Mouse (Mus musculus) liver, embryonic 12.5 days (tissue): ENCODE results near the gene Arsg. TPM values are rescaled to one million over a fixed set of nuclear protein-coding genes. Genes with fewer than 3 reads are reported as not detected.

Experiments used
- ATAC-seq: fragments of 200-750 bp; cut with Nextera tagmentation; 2 replicates; pipeline ENCODE4 v1.8.0; 2017; ENCODE audit warnings: moderate number of reproducible peaks, mild to moderate bottlenecking, moderate library complexity
- H3K27ac ChIP-seq: fragments of 300-500 bp; sonication (generic); 2 replicates; pipeline ENCODE4 v1.5.1; 2016; ENCODE audit warnings: mild to moderate bottlenecking
- H3K27me3 ChIP-seq: fragments of 300-500 bp; sonication (generic); replicated peaks from 2 replicates; pipeline ENCODE4 v1.6.1; 2016; ENCODE audit warnings: mild to moderate bottlenecking, moderate library complexity
- H3K36me3 ChIP-seq: fragments of 300-500 bp; sonication (generic); 2 replicates; pipeline ENCODE4 v1.6.1; 2016; ENCODE audit warnings: mild to moderate bottlenecking, moderate library complexity
- H3K4me1 ChIP-seq: fragments of 300-500 bp; sonication (generic); 2 replicates; pipeline ENCODE4 v1.6.1; 2016
- H3K4me2 ChIP-seq: fragments of 300-500 bp; sonication (generic); 2 replicates; pipeline ENCODE4 v1.6.1; 2016; ENCODE audit warnings: mild to moderate bottlenecking, moderate library complexity
- H3K4me3 ChIP-seq: fragments of 300-500 bp; sonication (generic); 2 replicates; pipeline ENCODE4 v1.5.1; 2016; ENCODE audit warnings: mild to moderate bottlenecking, moderate library complexity
- H3K9ac ChIP-seq: fragments of 300-500 bp; sonication (generic); 2 replicates; pipeline ENCODE4 v1.6.1; 2016; ENCODE audit warnings: mild to moderate bottlenecking, moderate library complexity
- H3K9me3 ChIP-seq: fragments of 300-500 bp; sonication (generic); replicated peaks from 2 replicates; pipeline ENCODE4 v1.6.1; 2016; ENCODE audit warnings: mild to moderate bottlenecking, moderate library complexity
- WGBS: fragments of 180-500 bp; shearing (Covaris S2); methylation state at CpG from one replicate; pipeline ENCODE4 v1.1.7; 2016; ENCODE audit not compliant: insufficient replicate concordance; 5-methylcytosine and 5-hydroxymethylcytosine counted together
- polyA plus RNA-seq: library from polyadenylated mRNA; unstranded; fragments of >200 nt; fragmentation: Nextera tagmentation; extraction: Ambion mirVana; gene quantifications from 2 replicates; pipeline ENCODE4 v1.2.1, GENCODE M21; 2016

Arsg gene
- polyA plus RNA-seq, 1 experiment from 2014 or later = 3.7 TPM

GRCm38 (mm10) chr11:109470921-109471861 is 2.0 kb upstream of the Arsg start:
- Histone ChIP-seq H3K4me1 (peaks cover 73% of the 10 kb centered on the region), H3K9ac (peak overlapping the region; percentile 99)
- WGBS = 12% methylated on average over 15 of the region's 15 CpGs

GRCm38 (mm10) chr11:109472171-109472691 is 943 bp upstream of the Arsg start:
- Histone ChIP-seq H3K4me1 (peaks cover 75% of the 10 kb centered on the region), H3K27me3 (no peaks in the 10 kb centered on the region), H3K9ac (peak overlapping the region; percentile 99), H3K4me3 (peak overlapping the region; percentile 77), H3K9me3 (no peaks in the 10 kb centered on the region), H3K27ac (peak overlapping the region; percentile 99), H3K36me3 (peaks cover 26% of the 10 kb centered on the region), H3K4me2 (peak overlapping the region; percentile 96)
- WGBS = under 1% methylated on average over 33 of the region's 33 CpGs
- no peak for ATAC-seq

More at GRCm38 (mm10) chr11:109470921-109471861, 2.0 kb upstream of the Arsg start:
- no peaks in the 10 kb centered on the region for H3K9me3 ChIP-seq
- H3K27ac ChIP-seq = peak overlapping the region; percentile 99
- no peaks in the 10 kb centered on the region for H3K27me3 ChIP-seq
- H3K36me3 ChIP-seq = peaks cover 35% of the 10 kb centered on the region
- H3K4me2 ChIP-seq = peak overlapping the region; percentile 96
- H3K4me3 ChIP-seq = peak overlapping the region; percentile 77
- no peak for ATAC-seq

- peak overlapping the region; percentile 99 for H3K9ac ChIP-seq
- H3K27me3 ChIP-seq = no peaks in the 10 kb centered on the region
- under 1% methylated on average over 13 of the region's 13 CpGs for WGBS
- ATAC-seq = no peak
- H3K27ac ChIP-seq = peak overlapping the region; percentile 99
- no peaks in the 10 kb centered on the region for H3K9me3 ChIP-seq
- H3K4me3 ChIP-seq = peak overlapping the region; percentile 77
- peaks cover 75% of the 10 kb centered on the region for H3K4me1 ChIP-seq
- H3K4me2 ChIP-seq = peak overlapping the region; percentile 96
- peaks cover 20% of the 10 kb centered on the region for H3K36me3 ChIP-seq
Measured at GRCm38 (mm10) chr11:109472821-109473170, 378 bp upstream of the Arsg start.

GRCm38 (mm10) chr11:109474086-109474742 is 1.0 kb downstream of the Arsg start:
- H3K9me3 ChIP-seq = no peaks in the 10 kb centered on the region
- peaks cover 6% of the 10 kb centered on the region for H3K36me3 ChIP-seq
- H3K27me3 ChIP-seq = no peaks in the 10 kb centered on the region
- H3K4me2 ChIP-seq = peak overlapping the region; percentile 96
- H3K9ac ChIP-seq = peak overlapping the region; percentile 99
- no peak for ATAC-seq
- H3K27ac ChIP-seq = peak overlapping the region; percentile 99
- peaks cover 75% of the 10 kb centered on the region for H3K4me1 ChIP-seq
- 8% methylated on average over 14 of the region's 14 CpGs for WGBS
- H3K4me3 ChIP-seq = peak overlapping the region; percentile 77

- H3K27me3 ChIP-seq = no peaks in the 10 kb centered on the region
- peak overlapping the region; percentile 96 for H3K4me2 ChIP-seq
- H3K36me3 ChIP-seq = no peaks in the 10 kb centered on the region
- WGBS = 76% methylated on average over 13 of the region's 13 CpGs
- peak overlapping the region; percentile 77 for H3K4me3 ChIP-seq
- ATAC-seq = no peak
- H3K9me3 ChIP-seq = no peaks in the 10 kb centered on the region
- peaks cover 75% of the 10 kb centered on the region for H3K4me1 ChIP-seq
- H3K27ac ChIP-seq = peak overlapping the region; percentile 99
- H3K9ac ChIP-seq = peak overlapping the region; percentile 99
Measured at GRCm38 (mm10) chr11:109474836-109475235, 1.7 kb downstream of the Arsg start.

- Histone ChIP-seq H3K9ac (peak overlapping the region; percentile 49), H3K27ac (peak overlapping the region; percentile 72; the same call in 1 of the 2 replicates), H3K4me2 (no peak overlapping the region), H3K27me3 (no peaks in the 10 kb centered on the region), H3K36me3 (no peaks in the 10 kb centered on the region), H3K9me3 (no peaks in the 10 kb centered on the region), H3K4me3 (no peak overlapping the region), H3K4me1 (peaks cover 75% of the 10 kb centered on the region)
- 82% methylated on average over 4 of the region's 4 CpGs for WGBS
- ATAC-seq = no peak
Measured at GRCm38 (mm10) chr11:109475717-109476116, 2.5 kb downstream of the Arsg start.

- Histone ChIP-seq H3K4me3 (no peak overlapping the region), H3K36me3 (no peaks in the 10 kb centered on the region), H3K9ac (peak overlapping the region; percentile 49), H3K4me1 (peaks cover 75% of the 10 kb centered on the region), H3K4me2 (0 out of 2 replicates have a peak overlapping the region, but pooled peaks have one; percentile 17), H3K27ac (peak overlapping the region; percentile 72), H3K9me3 (no peaks in the 10 kb centered on the region), H3K27me3 (no peaks in the 10 kb centered on the region)
- ATAC-seq = no peak
- 52% methylated on average over 2 of the region's 2 CpGs for WGBS
Measured at GRCm38 (mm10) chr11:109476241-109476640, 3.1 kb downstream of the Arsg start.

GRCm38 (mm10) chr11:109476653-109477052 is 3.5 kb downstream of the Arsg start:
- no peaks in the 10 kb centered on the region for H3K36me3 ChIP-seq
- no peaks in the 10 kb centered on the region for H3K9me3 ChIP-seq
- H3K4me1 ChIP-seq = peaks cover 76% of the 10 kb centered on the region
- H3K27me3 ChIP-seq = no peaks in the 10 kb centered on the region
- peak overlapping the region; percentile 72 for H3K27ac ChIP-seq
- H3K4me2 ChIP-seq = 0 out of 2 replicates have a peak overlapping the region, but pooled peaks have one; percentile 17
- no peak overlapping the region for H3K4me3 ChIP-seq
- WGBS = 24% methylated on average over 6 of the region's 6 CpGs
- H3K9ac ChIP-seq = peak overlapping the region; percentile 49
- no peak for ATAC-seq

GRCm38 (mm10) chr11:109477606-109478380 is 4.6 kb downstream of the Arsg start:
- WGBS = 68% methylated on average over 16 of the region's 16 CpGs
- Histone ChIP-seq H3K9me3 (no peaks in the 10 kb centered on the region), H3K27me3 (no peaks in the 10 kb centered on the region), H3K4me1 (peaks cover 77% of the 10 kb centered on the region), H3K36me3 (no peaks in the 10 kb centered on the region), H3K4me3 (no peak overlapping the region), H3K27ac (peak overlapping the region; percentile 72; the same call in 1 of the 2 replicates), H3K9ac (peak overlapping the region; percentile 17; the same call in 1 of the 2 replicates), H3K4me2 (no peak overlapping the region)
- ATAC-seq = no peak

GRCm38 (mm10) chr11:109479575-109480285 is 6.6 kb downstream of the Arsg start:
- H3K4me3 ChIP-seq = no peak overlapping the region
- H3K9me3 ChIP-seq = no peaks in the 10 kb centered on the region
- WGBS = 51% methylated on average over 16 of the region's 16 CpGs
- no peak overlapping the region for H3K4me2 ChIP-seq
- H3K36me3 ChIP-seq = no peaks in the 10 kb centered on the region
- no peak overlapping the region for H3K9ac ChIP-seq
- H3K27ac ChIP-seq = no peak overlapping the region
- no peaks in the 10 kb centered on the region for H3K27me3 ChIP-seq
- no peak for ATAC-seq
- H3K4me1 ChIP-seq = peaks cover 70% of the 10 kb centered on the region

- 51% methylated on average over 8 of the region's 8 CpGs for WGBS
- no peaks in the 10 kb centered on the region for H3K27me3 ChIP-seq
- ATAC-seq = no peak
Measured at GRCm38 (mm10) chr11:109480440-109480839, 7.3 kb downstream of the Arsg start.

More at GRCm38 (mm10) chr11:109480440-109480839, 7.3 kb downstream of the Arsg start:
- Histone ChIP-seq H3K36me3 (no peaks in the 10 kb centered on the region), H3K4me1 (peaks cover 63% of the 10 kb centered on the region), H3K9ac (no peak overlapping the region), H3K4me3 (no peak overlapping the region), H3K27ac (no peak overlapping the region), H3K9me3 (no peaks in the 10 kb centered on the region), H3K4me2 (no peak overlapping the region)
